Mouse (Mus musculus) kidney, postnatal 14 days (tissue): ENCODE data around the gene Spocd1.
"Not testable (repeated sequence)": the region's sequence is repeated elsewhere in the genome, so short reads cannot be mapped to it uniquely, and the experiment has no call there.

Source experiments
- DNase-seq: peaks from one replicate; pipeline ENCODE4 v3.0.0; 2022; ENCODE audit warnings: mixed read lengths

Spocd1 gene

DNA sequence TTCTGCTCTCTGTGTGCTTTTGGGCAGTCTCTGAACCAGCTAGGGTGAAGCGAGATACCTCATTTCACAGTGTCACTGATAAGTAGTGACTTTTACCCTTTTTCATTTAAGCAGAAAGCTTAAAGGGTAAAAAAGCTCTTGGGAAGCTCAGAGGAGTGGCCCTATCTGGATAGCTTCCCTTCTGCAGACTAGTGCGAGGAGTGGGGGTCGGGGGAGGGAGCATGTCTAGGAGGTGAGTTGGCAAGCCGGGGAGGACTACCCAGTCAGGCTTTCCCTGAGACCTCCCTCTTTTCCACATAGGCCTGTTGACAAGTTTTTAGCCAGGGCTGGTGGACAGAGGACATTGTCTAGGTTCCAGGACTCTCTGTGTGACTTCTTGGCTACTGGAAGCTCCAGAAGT, at the start of gene Spocd1:
TSS of gene Spocd1 (plus strand) at position 301 of the 400 bp plus-strand sequence.
- DNase-seq, result no peak

GRCm38 (mm10) chr4:129880615-129881014, 48.4 kb upstream of the Spocd1 start:
- DNase-seq, result no peak

DNA sequence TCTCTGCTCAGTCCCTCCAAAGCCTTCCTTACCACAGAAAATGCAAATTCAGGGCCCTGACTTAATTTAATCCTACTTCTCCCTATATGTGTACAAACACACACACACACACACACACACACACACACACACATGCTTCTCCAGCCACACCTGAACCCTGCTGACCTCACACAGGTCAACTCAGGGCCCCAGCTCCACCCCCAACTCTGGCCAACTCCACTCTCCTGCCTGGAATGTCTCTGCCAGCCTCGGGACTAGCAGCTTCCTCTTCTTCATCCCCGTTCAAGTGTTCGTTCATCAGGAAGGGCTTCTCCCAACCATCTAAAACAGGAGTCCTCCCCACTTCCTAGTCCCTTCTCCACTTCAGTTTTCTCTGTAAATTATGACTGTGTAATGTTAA, 47.4 kb upstream of the Spocd1 start:
- no peak for DNase-seq

DNA sequence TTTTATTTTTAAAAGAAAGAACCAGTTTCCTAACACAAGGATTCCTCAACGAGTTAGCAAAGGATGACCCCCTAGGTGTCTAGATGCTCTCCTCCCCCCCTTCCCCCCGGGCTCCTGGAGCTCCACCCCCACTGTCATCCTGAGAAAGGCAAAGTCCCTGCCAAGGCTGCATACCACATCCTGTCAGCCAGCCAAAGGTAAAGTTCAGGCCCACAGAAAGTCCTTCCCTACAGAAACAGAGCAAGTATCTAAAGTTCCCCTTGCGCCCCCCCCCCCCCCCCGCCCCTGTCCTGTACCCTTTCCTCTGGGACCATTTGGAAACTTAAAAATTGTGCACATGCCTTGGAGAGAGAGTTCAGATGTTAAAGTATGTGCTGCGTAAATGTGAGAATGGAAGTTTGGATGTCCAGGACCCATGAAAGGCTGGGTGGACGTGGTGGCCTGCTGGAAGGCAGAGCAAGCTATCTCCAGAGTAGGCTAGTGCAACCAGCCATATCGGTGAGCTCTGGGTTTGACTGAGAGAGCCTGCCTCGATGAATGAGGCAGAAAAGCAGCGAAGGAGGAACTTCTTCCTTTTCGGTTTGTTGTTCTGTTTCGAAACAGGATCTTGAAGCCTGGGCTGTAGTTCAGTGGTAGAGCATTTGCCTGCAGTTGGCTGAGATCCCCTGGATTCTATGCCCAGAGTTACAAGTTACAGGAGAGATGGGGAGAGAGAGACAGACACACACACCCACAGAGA, 46.3 kb upstream of the Spocd1 start:
- peak; percentile 76 for DNase-seq

DNA sequence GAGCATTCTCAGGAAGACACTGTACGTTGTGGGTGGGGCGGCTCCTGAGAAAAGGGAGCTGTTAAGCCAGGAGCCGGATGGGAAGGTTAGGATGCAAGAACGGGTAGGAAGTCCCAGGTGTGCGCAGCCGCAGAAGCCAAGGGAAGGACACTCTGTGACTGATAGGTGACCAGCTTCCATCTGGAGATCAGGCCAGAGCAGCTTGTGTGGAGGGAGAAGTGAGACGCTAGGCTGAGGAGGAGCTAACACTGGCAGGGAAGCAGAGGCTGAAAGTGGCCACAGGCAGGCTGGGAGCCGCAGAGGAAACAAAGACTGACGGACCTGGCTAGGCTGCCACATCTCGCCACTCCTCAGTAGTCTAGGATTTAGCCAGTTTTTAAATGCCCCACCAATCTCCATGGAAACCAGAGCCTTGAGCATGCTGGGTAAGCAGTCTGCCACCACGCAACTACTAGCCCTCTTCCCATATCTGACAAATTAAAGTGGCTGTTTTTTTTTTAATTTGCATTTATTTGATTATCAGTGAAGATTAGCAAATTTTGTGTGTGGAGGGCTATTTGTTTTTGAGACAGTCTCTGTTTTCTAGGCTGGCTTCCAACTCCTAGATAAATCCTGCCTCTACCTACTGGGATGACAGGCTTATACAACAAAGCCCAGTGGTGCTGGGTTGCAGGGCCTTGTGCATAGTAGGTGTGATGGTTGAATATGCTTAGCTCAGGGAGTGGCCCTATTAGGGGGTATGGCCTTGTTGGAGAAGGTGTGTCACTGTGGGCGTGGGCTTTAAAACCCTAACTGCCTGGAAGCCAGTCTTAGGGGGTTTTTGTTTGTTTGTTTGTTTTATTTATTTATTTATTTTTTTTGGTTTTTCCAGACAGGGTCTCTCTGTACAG, 44.8 kb upstream of the Spocd1 start:
- DNase-seq, result no peak

GRCm38 (mm10) chr4:129889661-129890060, 39.4 kb upstream of the Spocd1 start:
- no peak for DNase-seq

DNA sequence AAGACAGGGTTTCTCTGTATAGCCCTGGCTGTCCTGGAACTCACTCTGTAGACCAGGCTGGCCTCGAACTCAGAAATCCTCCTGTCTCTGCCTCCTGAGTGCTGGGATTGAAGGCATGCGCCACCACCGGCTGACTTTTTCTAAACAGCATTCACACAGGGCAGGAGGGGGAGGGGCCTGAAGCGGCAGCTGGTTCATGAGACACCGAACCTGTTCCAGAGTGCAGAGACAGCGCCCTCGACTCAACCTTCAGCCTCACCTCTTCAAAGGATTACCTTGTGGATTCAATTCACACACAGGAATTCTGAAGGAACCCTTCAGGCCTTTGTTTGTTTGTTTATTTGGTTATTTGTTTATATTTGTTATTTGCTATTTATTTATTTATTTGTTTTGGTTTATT, 39.0 kb upstream of the Spocd1 start:
- no peak for DNase-seq

- no peak for DNase-seq
Observed at GRCm38 (mm10) chr4:129894861-129895260, 34.2 kb upstream of the Spocd1 start.

DNA sequence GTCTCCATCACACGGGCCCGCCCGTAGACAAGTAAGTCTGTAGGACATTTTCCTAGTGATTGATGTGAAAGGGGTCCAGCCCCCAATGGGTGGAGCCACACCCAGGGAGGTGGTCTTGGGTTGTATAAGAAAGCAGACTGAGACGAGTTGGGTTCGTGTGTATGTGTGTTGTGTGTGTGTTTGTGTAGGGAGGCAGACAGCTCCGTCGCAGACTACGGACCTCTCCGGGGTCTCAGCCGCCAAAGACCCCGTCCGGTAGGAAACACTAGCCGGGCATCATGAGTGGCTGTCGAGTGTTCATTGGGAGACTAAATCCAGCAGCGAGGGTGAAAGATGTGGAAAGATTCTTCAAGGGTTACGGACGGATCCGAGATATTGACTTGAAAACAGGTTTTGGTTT, 30.2 kb upstream of the Spocd1 start:
- DNase-seq, result not testable (repeated sequence)

DNA sequence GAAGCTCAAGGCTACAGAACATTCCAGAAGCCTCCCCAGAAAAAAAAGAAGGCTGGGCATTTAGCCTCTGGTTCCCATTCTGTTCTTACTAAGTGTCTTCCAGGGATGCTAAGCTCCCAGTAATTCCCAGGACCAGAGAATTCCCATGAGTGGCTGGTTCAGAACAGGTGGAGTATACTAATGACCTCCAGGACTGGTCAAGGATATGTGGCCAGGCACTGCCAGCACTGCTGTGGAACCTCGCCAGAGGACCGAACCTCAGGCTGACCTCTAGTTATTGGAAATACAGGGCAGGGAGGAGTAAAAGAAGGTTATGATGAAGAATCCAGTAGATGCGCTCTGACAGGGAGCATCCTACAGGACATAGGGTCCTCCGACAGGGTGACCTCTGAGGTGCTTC, 26.7 kb upstream of the Spocd1 start:
- DNase-seq, result no peak

- DNase-seq, result no peak
Observed at GRCm38 (mm10) chr4:129903577-129903976, 25.5 kb upstream of the Spocd1 start.

DNA sequence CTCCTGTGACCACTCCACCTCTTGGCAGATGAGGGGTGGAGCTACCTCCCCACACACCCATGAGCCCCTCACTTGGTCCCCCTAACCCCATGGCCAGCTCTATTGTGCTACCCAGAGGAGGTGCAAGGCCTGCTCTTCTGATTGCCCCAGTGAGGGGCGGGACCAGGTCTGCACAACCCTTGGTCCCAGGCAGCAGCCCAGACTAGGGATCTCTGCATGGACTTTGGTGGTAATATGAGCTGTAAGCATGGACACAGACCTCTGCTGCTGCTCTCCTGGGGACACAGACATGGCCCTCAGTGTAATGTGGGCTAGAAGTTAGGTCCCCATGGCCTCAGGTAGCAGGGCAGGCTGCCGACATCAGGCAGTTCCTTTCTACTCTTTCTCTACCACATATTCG, 24.0 kb upstream of the Spocd1 start:
- DNase-seq, result no peak

DNA sequence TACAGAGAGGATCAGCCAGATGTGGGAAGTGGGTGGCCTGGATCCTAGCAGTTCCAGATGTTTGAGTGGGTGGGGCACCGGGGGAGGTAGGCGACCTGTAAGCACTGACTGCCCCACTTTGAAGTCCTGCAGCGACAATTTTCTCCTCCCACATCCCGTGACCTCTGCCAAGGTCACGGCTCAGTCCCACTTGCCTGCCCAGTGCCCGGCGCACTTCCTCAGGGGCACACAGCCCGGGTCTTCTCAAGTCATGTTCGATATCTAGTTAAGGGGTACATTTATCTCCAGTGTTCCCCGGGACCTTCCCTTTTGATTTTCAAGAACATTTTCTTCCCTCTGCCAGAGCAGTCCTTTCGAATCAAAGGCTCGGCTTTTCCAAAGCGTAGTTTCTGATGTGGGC, 23.0 kb upstream of the Spocd1 start:
- DNase-seq, result no peak

GRCm38 (mm10) chr4:129908836-129909235, 20.2 kb upstream of the Spocd1 start:
- DNase-seq, result no peak

DNA sequence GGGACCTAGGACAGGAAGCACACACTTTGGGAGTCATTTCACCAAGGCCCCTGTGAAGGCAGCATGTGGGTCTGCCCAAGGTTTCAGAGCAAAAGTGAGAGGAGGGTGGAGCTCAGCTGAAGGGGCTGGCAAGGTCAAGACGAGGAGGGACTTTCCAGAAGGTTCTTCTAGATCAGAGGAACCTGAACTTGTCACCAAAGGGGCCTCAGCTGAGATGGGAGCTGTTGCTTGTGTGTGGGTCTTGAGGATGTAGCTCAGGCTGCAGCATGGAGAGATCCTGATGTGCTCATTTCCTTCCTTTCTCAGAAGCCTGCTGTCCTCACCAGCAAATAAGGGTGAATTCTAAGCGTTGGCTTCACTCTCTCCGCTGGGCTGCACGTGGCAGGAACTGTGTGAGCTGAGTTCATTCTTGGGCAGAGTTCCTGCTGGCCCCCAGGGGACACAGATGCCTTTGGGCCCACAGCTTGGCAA, 19.8 kb upstream of the Spocd1 start:
- no peak for DNase-seq

GRCm38 (mm10) chr4:129912998-129913397, 16.1 kb upstream of the Spocd1 start:
- no peak for DNase-seq

GRCm38 (mm10) chr4:129913761-129914644, 15.0 kb upstream of the Spocd1 start:
- no peak for DNase-seq

GRCm38 (mm10) chr4:129914686-129915085, 14.4 kb upstream of the Spocd1 start:
- no peak for DNase-seq

GRCm38 (mm10) chr4:129915349-129915988, 13.6 kb upstream of the Spocd1 start:
- no peak for DNase-seq

DNA sequence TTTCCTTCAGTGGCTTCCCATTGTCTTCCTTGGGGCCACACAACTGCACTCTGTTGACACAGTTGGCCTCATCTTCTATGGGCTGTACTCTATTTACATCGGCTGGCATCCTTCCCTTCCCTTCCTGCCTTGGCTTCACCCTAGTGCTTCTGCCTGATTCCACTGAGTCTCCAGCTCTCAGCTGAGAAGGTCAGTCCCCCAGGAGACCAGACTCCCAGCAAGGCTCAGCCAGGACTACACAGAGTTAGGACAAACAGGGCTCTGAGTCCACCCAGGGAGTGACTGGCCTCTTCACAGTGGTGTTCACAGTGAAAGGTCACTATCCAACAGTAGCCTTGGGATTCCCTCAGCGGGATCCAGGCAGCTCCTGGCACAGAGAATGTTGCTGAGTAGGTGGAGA, 12.9 kb upstream of the Spocd1 start:
- no peak for DNase-seq

GRCm38 (mm10) chr4:129917016-129917603, 11.9 kb upstream of the Spocd1 start:
- peak; percentile 27 for DNase-seq

DNA sequence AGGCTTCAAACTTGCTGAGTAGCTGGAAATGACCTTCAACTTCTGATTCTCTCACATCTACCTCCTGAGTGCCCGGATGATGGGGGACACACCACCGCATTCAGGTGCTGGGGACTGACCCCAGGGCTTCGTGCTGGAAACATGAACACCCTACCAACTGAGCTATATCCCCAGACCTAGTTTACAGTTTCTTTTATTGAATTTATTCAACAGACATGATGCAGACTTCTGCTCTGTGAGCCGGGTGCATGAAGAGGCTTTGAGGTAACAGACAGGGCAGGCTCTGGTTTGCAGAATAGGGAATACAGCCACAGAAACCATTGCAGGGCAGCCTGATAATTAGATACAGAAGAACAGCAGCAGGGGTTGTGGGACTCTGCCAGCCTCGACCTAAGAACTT, 10.6 kb upstream of the Spocd1 start:
- no peak for DNase-seq
